9 mouse cellular contexts compared by ENCODE assay signal in the genomic region with DNA sequence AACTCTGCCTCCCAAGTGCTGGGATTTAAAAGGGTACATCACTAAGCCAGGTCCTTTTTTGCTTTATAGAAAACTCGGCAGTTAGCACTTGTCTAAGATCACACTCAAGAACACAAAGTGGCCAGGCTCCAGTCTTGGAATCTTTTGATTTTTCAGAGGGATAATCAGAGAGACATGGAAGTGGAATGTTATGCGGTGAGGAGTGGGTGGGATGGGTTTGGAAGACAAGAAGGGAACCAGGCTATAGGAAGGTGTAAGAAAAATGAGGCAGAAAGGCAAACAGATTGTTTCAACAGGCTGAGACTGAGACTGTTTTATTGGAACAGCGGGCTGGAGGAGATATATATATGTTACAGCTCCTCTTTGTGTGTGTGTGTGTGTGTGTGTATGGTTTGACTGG. TPM values are rescaled to one million over a fixed set of nuclear protein-coding genes. Genes with fewer than 3 reads are reported as not detected.
A peak's percentile ranks its signal among the peaks of the same experiment; 100 is the strongest.
DNase-seq lines count a peak whose midpoint lies in the region; ATAC-seq and TF ChIP-seq lines count a peak whose summit lies in the region.
"Had no signal": no experiment of that assay in that cellular context is flagged by ENCODE, and none has a peak within 500 bp of the region (broad histone marks: within the 10 kb centered on the region; RNA-seq: fewer than 3 reads in every experiment).

No protein-coding gene starts in this region.

- no peak for TF ChIP-seq CTCF in cortical plate, adult 2 months (IDR thresholded peaks at IDR 0.05; ENCODE audit: extremely low read depth, insufficient read depth, low read length)

- H3K27me3 ChIP-seq in heart, embryonic 16.5 days (ENCODE audit: control insufficient read depth, insufficient read depth, low read length): no peaks in the 10 kb centered on the region
- H3K27me3 ChIP-seq in hindbrain, embryonic 15.5 days: no peaks in the 10 kb centered on the region
- H3K27me3 ChIP-seq in midbrain, embryonic 13.5 days: no peaks in the 10 kb centered on the region

- H3K4me3 ChIP-seq in heart, embryonic 16.5 days (ENCODE audit: low read length): no peak overlapping the region; the same call in 1 of the 2 replicates
- peak overlapping the region; percentile 85; the same call in 1 of the 2 replicates for H3K4me3 ChIP-seq in cortical plate, adult 2 months (ENCODE audit: insufficient read depth, low read length)
- H3K4me3 ChIP-seq in hindbrain, embryonic 15.5 days: peak overlapping the region; percentile 95
- H3K4me3 ChIP-seq in midbrain, embryonic 13.5 days (replicated peaks): no peak overlapping the region

- no peak for TF ChIP-seq POLR2A in cortical plate, adult 2 months (IDR thresholded peaks at IDR 0.05; ENCODE audit: extremely low read depth, insufficient read depth, low read length)

- peak overlapping the region; percentile 88 for H3K4me2 ChIP-seq in heart, embryonic 16.5 days (ENCODE audit: low read depth, low read length)
- H3K4me2 ChIP-seq in hindbrain, embryonic 15.5 days: peak overlapping the region; percentile 85
- H3K4me2 ChIP-seq in midbrain, embryonic 13.5 days (replicated peaks): peak overlapping the region; percentile 73

- H3K27ac ChIP-seq in heart, embryonic 16.5 days (ENCODE audit: low read length): peak overlapping the region; percentile 86
- peak overlapping the region; percentile 91 for H3K27ac ChIP-seq in cortical plate, adult 2 months (ENCODE audit: insufficient read depth, low read length)
- H3K27ac ChIP-seq in hindbrain, embryonic 15.5 days (replicated peaks): peak overlapping the region; percentile 95
- peak overlapping the region; percentile 90 for H3K27ac ChIP-seq in midbrain, embryonic 13.5 days

- peaks cover 30% of the 10 kb centered on the region for H3K4me1 ChIP-seq in heart, embryonic 16.5 days (ENCODE audit: control insufficient read depth, insufficient read depth, low read length)
- peaks cover 6% of the 10 kb centered on the region for H3K4me1 ChIP-seq in cortical plate, adult 2 months (ENCODE audit: control insufficient read depth, insufficient read depth, low read length)
- peaks cover 31% of the 10 kb centered on the region for H3K4me1 ChIP-seq in hindbrain, embryonic 15.5 days (replicated peaks)
- H3K4me1 ChIP-seq in midbrain, embryonic 13.5 days (replicated peaks): peaks cover 46% of the 10 kb centered on the region

- no peak overlapping the region; the same call in 1 of the 2 replicates for H3K9ac ChIP-seq in heart, embryonic 16.5 days (ENCODE audit: low read length)
- H3K9ac ChIP-seq in hindbrain, embryonic 15.5 days: no peak overlapping the region
- H3K9ac ChIP-seq in midbrain, embryonic 13.5 days (replicated peaks): no peak overlapping the region

- ATAC-seq in heart, embryonic 16.5 days (replicated peaks; ENCODE audit: extremely low read depth, insufficient read depth, low FRiP score): no peak
- no peak for ATAC-seq in hindbrain, embryonic 15.5 days (ENCODE audit: low FRiP score, low read depth)
- ATAC-seq in midbrain, embryonic 13.5 days: no peak

- DNase-seq in heart, adult 9 months (ENCODE audit: low spot score in 2 of 2): no peak
- DNase-seq in testis, postnatal 10 days (ENCODE audit: low spot score): no peak
- DNase-seq in spleen, postnatal 14 days (ENCODE audit: low spot score in 2 of 2): no peak
- DNase-seq in ovary, postnatal 14 days (ENCODE audit: low spot score): no peak
- DNase-seq: retina, postnatal 1 day had no signal

- no peaks in the 10 kb centered on the region; the same call in 1 of the 2 replicates for H3K36me3 ChIP-seq in heart, embryonic 16.5 days (ENCODE audit: control insufficient read depth, insufficient read depth)
- no peaks in the 10 kb centered on the region for H3K36me3 ChIP-seq in hindbrain, embryonic 15.5 days
- H3K36me3 ChIP-seq in midbrain, embryonic 13.5 days: no peaks in the 10 kb centered on the region

- no peaks in the 10 kb centered on the region for H3K9me3 ChIP-seq in heart, embryonic 16.5 days (replicated peaks; ENCODE audit: control insufficient read depth, low read length)
- no peaks in the 10 kb centered on the region for H3K9me3 ChIP-seq in hindbrain, embryonic 15.5 days
- no peaks in the 10 kb centered on the region for H3K9me3 ChIP-seq in midbrain, embryonic 13.5 days

- 82% methylated on average over 3 of the region's 3 CpGs for WGBS in heart, embryonic 16.5 days
- 93% methylated on average over 3 of the region's 3 CpGs for WGBS in hindbrain, embryonic 15.5 days
- WGBS in midbrain, embryonic 13.5 days: 86% methylated on average over 3 of the region's 3 CpGs

RNA-seq across cellular contexts. Expression of gene Tmem222, which starts 0.9 kb away (rescaled TPM):
- 55.5 and 59.2 TPM in 2 replicates for polyA plus RNA-seq in heart, embryonic 16.5 days (2015; fragmentation: Nextera tagmentation; extraction: Ambion mirVana)
- 173 and 175 TPM in 2 replicates for polyA plus RNA-seq in cortical plate, adult 2 months (2012; rRNA removed)
- polyA plus RNA-seq in hindbrain, embryonic 15.5 days (2015; fragmentation: Nextera tagmentation; extraction: Ambion mirVana): 109 and 121 TPM in 2 replicates
- 103 TPM in 2 replicates for polyA plus RNA-seq in midbrain, embryonic 13.5 days (2015; fragmentation: Nextera tagmentation; extraction: Ambion mirVana)

RNA-seq across cellular contexts. Expression of gene Sytl1, which starts 15.6 kb away (rescaled TPM):
- polyA plus RNA-seq in heart, embryonic 16.5 days (2015; fragmentation: Nextera tagmentation; extraction: Ambion mirVana): 3.4 and 7.6 TPM in 2 replicates
- 2.7 and 3.1 TPM in 2 replicates for polyA plus RNA-seq in cortical plate, adult 2 months (2012; rRNA removed)
- 0.32 and 0.35 TPM in 2 replicates for polyA plus RNA-seq in hindbrain, embryonic 15.5 days (2015; fragmentation: Nextera tagmentation; extraction: Ambion mirVana)
- 0.40 and 0.66 TPM in 2 replicates for polyA plus RNA-seq in midbrain, embryonic 13.5 days (2015; fragmentation: Nextera tagmentation; extraction: Ambion mirVana)

RNA-seq across cellular contexts. Expression of gene Map3k6, which starts 37.9 kb away (rescaled TPM):
- 3.4 and 3.6 TPM in 2 replicates for polyA plus RNA-seq in heart, embryonic 16.5 days (2015; fragmentation: Nextera tagmentation; extraction: Ambion mirVana)
- polyA plus RNA-seq in cortical plate, adult 2 months (2012; rRNA removed): 7.8 and 7.9 TPM in 2 replicates
- 1.8 and 2.2 TPM in 2 replicates for polyA plus RNA-seq in hindbrain, embryonic 15.5 days (2015; fragmentation: Nextera tagmentation; extraction: Ambion mirVana)
- 0.79 and 2.3 TPM in 2 replicates for polyA plus RNA-seq in midbrain, embryonic 13.5 days (2015; fragmentation: Nextera tagmentation; extraction: Ambion mirVana)

Comparison
In these comparisons a context has a peak if more than half of its experiments do, and no peak if none do; other contexts are left out.
1. H3K4me3 ChIP-seq: peak in cortical plate, adult 2 months (single experiment) and hindbrain, embryonic 15.5 days (single experiment); none in heart, embryonic 16.5 days (single experiment) and midbrain, embryonic 13.5 days (single experiment).
2. Peak in every context shown above with its lines, with median percentiles within 50 percentile points of each other: H3K27ac ChIP-seq and H3K4me2 ChIP-seq.